Mouse (Mus musculus): Measurements from ENCODE around the gene Erich2. TPM values are rescaled to one million over a fixed set of nuclear protein-coding genes. Genes with fewer than 3 reads are reported as not detected.
A peak's percentile ranks its signal among the peaks of the same experiment; 100 is the strongest.

The Erich2 gene
- under 1 TPM; 0.61 to 0.91 TPM for total RNA-seq (2021)
- long read RNA-seq, experiment 1 = 0 reads
- long read RNA-seq, experiment 2 = 0 reads

DNA sequence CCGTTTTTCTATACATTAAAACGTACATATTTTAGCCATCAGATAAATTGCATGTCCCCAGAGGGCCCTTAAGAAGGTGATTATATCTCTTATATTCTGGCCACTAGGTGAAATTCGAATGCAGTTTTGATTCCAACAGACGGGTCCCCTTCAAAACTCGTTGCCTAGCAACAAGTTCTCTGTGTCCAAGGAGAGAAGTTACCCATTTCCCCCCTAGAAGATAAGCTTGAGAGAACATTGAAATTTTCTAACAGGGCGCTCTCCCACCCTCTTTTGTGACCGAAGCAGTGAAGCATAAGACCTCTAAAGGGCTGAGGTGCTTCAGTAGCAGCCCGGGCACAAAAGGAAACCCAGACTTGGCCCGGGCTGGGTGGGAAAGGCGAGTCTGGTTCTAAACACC lies at the start of gene Erich2:
TSS of gene Erich2 (plus strand) at position 324 of the 400 bp plus-strand sequence.
- DNase-seq (ENCODE audit: low spot score in 2 of 2) = no peak

DNA sequence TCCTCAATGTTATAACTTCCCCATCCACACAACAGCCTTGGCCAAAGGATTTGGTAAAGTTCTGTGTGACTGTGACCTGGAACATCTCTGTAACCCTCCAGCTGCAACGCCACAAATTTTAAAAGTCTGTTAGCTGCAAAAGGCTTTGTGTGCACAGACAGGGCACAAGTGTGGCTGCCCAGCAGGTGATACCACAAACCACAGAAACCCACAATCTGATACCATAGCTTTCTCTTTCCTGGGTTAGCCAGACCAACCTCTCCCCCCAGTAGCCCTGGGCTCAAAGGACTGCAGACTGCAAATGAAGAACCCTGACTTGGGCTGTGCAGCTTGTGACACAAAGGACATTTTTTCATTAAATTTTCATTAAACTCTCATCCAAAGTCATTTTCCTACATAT lies 45.0 kb upstream of the Erich2 start:
- no peak for DNase-seq (ENCODE audit: low spot score in 2 of 2)

DNA sequence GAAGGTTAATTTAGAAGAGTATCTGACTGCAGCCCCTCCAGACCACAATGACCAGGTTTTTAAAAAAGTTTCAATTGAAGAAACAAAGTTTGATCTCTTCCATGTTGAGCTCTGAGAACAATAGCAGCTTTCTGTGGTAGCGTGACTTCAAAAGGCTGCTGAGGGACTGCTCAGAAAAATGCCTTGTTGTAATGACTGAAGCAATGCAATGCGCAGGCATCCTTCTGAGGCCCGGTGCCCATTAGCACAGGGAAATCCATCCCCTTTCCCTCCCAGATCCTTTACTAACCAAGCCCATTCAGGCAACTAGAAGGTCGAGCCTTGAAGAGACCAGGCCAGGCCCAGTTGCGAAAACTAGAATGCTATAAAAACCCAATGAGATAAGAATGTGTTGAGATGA lies 37.5 kb upstream of the Erich2 start:
- DNase-seq (ENCODE audit: low spot score in 2 of 2) = no peak

DNA sequence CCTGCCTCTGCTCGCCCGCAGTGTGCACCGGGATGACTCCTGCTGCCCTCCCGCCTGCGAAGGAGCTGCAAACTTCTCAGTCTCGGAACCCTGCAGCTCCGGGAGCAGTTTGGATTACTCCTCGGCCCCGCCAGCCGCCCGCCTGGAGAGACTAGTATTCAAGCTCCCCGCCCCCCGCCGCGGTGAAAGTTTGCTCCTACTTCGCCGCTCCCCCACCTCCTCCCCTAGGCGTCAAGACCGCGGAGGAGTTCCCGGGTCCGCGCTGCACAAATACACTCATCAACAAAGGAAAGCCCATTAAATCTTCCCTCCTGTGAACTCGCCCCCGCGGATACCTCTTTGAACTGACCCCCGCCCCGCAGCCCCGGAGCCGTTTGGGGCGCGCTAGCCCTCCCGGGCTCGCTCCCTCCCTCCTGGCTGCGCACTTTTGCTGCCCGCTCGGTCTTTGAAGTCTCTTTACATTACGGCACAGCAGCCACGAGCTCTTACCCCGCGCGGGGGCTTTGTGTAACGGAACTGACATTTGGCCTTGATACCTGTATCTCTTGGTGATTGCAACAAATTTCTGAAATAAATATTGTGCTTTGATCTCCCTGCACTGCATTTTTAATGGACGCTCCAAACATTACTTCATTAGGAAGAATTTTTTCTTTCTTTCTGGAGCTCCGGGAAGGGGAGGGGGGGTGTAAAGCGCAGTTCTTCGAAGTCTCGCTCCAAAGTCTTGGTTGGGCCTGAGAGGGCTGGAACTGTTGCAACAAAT lies 36.6 kb upstream of the Erich2 start:
- no peak for DNase-seq (ENCODE audit: low spot score in 2 of 2)

DNA sequence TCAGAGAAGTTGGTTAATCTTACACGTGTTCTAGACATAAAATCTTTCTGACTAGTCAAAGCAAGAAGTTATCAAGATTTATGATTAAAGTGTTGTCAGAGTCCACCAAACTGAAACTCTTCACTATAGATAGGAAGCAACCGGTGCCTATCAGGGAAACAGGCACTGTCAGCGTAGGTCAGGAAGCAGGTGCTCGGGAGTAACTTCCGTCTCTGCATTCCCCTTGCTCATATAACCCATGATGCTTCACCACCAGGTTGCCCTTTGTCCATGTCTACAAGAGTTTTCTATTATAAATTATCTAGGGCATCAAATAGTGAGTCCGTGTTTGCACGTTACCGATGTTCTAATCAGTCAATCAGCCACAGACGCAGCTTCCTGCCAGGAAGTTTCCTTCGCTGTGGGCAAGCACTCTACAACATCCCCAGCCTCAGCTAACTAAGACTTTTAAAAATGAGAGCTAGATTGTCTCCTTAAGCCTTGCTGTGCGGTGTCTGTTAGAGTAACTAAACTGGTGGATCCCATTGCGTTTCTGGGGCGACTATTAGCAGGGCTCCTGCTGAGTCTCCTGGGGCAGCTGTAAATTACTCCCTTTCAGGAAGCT lies 10.8 kb upstream of the Erich2 start:
- DNase-seq (ENCODE audit: low spot score in 2 of 2) = no peak

DNA sequence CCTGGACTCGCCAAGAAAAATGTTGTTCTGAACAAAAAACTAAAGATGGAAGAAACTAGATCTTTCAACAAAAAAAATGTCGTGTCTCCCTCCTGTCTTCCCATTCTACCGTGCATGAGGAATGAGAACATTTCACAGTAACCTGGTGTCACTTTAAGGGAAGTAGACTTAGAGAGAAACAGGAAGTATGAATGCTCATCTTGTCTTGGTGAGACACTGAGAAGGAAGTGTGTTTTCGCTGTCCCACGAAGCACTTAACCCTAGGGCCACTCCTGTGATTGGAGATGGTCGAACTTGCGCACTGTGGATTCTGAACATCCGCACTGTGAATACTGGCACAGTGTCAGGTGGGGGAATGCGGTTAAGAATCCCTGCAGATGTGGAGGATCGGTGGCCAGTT lies 5.2 kb upstream of the Erich2 start:
- no peak for DNase-seq (ENCODE audit: low spot score in 2 of 2)

DNA sequence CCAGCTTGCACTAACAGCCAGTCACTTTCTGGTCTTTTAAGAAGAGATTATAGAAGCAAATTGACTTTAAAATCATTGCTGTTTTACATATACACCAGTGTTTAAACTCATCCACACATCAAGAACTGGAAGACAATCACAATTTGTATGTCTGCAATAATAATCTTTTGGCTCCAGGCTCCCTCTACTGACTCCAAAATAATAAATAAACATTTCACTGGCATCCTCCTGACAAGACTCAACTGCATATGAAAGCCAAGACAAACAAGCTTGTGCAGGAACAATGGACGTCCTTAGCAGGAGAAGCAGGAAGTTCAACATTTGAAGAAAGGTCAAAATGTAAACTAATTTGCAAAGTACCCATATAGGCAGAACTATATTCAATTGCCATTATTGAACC lies 3.4 kb upstream of the Erich2 start:
- DNase-seq (ENCODE audit: low spot score in 2 of 2) = no peak

DNA sequence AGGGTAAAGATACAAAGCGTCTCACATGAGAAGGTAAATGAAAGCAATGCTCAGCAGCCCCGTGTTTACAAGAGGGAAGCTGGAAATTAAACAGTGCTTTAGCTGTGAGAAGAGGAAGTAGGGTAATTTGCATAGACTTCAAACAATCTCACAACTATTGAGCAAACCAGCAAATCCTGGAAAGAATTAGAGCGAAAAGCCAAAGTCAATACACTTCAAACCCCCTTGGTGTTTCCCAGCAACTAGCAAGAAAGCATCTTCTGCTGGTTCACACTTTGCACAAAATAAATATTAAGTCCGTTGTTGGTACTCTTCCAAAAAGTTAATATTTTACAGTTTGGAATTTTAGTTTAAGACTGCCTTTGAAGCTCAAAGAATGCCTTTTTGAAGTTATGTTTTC lies 2.7 kb upstream of the Erich2 start:
- no peak for DNase-seq (ENCODE audit: low spot score in 2 of 2)

DNA sequence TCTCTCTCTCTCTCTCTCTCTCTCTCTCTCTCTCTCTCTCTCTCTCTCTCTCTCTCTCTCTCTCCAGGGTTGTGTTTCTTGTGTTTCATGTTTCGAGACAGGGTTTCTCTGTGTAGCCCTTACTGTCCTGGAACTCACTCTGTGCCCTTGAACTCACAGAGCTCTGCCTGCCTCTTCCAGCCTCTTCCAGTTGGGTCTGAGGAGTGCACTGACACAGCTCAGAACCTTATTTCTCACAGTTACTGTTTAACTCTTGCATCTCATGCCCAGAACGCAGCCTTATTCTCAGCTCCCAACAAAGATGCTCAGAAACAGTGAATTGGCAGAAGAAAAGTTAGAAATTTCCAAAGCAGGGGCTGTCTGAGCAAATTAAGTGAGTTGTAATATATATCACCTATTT lies 2.2 kb upstream of the Erich2 start:
- DNase-seq (ENCODE audit: low spot score in 2 of 2) = no peak

DNA sequence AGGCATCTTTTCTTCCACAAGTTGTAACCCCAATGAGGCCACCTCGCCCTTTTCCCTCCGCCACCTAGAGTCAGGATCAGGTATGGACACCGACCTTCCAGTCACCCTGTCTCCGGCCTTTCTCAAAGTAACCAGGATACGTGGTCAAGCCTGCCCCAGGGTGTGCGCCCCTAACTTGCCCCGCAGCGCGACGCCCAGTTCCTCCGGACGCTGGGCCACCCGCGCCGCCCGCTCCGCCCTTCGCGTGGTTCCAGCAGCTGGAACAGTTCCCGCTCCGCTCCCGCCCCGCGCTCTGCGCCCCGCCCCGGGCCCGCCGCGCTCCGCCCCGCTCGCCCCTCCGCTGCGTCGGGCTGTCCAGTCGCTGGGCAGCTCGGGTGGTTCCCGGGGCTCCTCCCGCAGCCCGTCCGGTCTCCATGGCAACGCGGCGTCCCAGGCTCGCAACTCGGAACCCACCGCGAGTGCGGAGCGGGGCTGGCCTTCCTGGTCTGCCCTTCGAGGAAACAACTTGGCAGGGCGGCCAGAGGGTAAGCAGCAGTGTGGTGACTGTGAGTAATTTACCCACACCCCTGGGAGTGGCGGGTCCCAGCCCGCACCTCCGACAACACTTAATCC lies 508 bp downstream of the Erich2 start:
- DNase-seq (ENCODE audit: low spot score in 2 of 2) = peak; percentile 39

DNA sequence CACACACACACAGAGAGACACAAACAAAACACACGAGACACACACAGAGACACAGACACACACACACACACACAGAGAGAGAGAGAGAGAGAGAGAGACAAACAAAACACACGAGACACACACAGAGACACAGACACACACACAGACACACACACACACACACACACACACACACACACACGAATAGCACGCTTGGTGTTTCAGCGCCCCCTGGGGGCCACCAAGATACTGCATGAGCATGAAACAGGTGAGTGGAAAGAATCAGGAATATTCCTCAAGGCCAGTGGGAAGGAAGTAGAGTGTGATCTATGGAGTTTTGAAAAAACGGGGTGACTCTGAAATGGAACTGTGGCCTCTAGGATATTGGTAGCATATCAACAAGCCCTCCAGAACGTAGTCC lies 29.7 kb downstream of the Erich2 start:
- DNase-seq (ENCODE audit: low spot score in 2 of 2) = peak; percentile 30 to 52

DNA sequence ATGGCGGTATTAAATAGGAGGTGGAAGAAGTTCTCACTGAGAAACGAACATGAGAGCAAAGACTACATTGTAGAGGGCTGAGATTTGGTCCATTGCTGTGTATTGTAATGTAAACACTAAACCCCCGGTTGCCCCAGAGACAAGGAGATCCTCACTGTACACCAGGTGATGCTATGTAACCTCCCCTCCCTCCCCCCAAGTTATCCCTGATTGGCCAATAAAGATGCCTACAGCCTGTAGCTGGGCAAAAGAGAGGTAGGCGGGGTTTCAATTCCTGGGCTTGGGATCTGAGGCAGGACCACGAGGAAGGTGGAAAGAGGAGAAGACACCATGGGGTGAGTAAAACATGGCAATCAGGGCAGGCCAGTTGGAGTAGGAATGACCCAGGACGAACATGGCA lies 42.1 kb downstream of the Erich2 start:
- DNase-seq (ENCODE audit: low spot score in 2 of 2) = no peak

DNA sequence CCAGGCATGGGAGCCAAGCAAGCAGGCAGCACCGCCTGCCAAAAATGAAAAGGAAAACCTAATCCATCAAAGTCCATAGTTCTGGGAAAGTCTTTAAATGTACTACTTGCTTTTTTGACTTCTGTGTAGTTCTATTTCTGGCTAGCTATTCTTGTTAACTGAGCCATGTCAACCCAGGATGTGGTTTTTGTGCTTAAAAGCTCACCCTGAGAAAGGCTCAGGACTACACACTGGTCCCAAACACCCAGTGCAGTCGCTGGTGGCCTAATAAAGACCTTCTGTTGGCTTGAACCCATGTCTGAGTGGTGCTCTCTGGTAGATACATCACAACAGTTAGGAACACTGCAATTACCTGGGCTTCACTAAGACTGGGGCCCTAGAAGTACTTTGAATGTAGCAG lies 42.8 kb downstream of the Erich2 start:
- no peak for DNase-seq (ENCODE audit: low spot score in 2 of 2)

DNA sequence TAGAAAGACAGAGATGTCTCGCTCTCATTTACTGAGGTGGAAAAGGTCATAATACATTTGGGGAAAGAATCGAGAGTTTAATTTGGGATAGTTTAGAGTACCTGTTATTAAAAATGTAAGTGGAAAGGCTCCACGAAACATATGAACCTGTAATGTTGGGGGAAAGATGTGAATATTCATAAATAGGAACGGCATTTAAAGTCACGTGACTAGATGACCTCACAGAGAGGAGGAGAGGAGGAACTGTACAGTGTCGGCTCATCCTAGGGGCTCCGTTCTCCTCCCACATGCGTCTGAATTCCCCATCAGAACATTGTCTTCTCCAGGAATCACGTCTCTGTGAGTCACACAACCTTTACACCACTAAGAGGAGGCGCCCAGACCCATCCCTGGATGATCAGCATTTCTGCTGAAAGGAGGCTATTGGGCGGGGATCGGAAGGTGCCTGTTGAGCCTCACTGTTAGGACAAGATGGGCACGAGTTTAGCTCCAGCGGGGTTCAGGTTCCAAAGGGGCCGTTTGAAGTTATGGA lies 43.5 kb downstream of the Erich2 start:
- no peak for DNase-seq (ENCODE audit: low spot score in 2 of 2)

DNA sequence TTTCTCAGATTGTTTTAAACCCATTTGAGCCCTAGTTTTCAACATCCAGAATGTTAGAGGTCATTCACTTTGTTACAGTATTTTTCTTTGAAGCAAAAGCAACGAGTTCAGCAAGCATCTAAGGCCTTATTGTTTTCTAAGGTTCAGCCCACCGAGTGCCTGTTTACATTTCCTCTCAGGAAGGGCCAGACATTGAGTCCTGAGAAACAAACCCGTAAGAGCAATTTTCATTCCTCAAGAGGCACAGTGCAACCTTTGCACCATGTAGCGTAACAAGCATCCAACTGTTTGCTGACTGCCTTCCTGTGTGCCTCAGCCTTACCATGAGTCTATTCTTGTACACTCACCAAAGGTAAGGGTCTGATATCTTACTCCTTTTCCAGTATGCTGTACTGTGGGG lies 44.2 kb downstream of the Erich2 start, which contains the start of gene Gad1:
TSS of gene Gad1 (plus strand) at position 301 of the 400 bp plus-strand sequence.
- DNase-seq (ENCODE audit: low spot score in 2 of 2) = no peak

DNA sequence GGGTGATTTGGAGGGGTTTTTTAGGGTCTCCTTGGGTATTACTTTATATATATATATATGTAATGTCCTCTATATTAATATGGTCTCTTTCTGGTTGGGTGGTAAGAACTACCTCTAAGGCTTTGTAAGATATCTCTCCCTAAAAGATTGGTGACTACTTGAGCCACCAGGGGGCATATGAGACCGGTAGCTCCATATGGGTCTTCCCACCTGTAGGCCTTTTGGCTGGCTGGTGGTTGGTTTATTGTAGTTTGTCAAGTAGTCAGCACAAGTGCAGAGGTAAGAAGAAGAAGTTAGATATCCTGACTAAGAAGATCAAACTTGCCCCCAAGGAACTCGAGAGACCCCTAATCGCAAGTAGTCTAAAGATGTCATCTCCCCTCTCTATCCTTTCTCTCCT lies 45.2 kb downstream of the Erich2 start:
- no peak for DNase-seq (ENCODE audit: low spot score in 2 of 2)

DNA sequence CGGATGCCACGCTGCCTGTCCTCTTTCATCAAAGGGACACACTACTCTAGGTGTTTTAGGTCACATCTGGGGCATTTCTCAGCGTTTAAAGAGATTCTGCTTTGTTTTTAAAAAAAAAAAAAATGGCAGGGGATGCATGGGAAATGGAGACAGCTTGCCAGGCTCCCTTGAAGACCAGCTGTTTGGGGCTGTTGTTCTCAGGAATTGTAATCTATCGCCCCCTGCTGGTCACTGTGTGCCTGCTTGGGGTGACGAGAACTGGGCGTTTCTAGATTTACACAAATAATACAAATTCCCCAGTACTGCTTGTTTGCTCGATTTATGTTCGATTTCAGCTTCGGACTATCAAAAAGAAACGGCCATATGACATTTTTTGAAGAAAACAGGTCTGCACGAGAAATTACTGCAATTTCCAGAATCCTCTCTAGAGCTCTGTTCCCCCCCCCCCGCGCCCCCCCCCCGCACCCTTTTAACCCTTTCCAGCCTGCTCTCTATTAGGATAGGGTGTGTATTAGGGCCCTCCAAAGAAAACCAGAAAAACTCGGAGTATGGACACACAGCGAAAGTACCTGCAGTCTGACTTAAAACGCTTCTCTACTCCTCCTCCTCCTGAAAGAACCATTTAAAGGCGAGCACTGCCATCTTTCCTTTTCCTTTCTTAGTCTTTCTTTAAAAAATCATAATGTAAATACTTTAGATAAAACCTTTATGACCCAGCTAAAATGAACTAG lies 49.7 kb downstream of the Erich2 start:
- peak; percentile 82 to 88 for DNase-seq (ENCODE audit: low spot score in 2 of 2)

DNA sequence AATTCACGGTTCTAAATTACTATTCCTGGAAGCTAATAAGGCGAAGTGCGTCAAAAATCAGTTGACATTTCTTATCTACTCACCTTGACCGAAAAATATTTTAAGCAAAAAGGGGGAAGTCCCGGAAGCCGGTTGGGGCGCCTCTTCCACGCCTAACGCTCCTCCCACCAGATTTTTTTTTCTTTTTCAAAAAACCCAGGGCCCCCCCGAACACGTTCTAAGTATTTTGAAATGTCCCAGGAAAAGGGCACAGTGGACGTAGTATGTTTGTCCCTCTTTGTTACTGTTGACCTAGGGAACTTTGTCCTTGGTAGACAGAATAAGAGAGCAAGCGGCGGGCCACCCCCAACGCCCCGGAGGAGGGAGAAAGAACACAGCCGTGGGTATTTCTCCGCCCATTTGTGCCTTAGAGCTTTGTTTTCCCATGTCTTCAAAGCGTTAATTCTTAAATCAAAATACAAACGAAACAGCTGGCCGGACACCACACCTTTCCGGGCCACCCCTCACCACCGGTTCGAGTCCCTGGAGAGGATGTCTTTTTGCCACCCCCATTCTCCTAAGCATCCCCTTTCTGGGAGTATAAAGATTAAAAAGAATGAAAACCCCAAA lies 50.3 kb downstream of the Erich2 start:
- no peak for DNase-seq (ENCODE audit: low spot score in 2 of 2)

DNA sequence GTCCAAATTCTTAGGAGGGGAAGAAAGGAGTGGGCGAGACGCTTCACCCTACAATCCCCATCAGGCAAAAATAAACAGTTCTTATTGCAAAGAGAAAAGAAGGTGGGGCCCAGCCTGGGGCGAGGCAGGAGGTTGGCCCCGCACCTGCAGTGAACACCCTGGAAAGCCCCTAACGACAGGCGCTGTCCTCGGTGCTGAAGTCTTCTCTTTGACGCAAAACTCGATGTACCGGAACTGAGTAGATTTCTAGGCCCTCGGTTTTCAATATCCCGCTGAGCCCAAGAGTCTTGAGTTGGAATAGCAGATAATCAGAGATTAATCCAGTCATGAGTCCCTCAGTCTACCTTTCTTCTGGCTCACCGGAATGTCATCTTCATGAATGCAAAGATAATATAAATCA lies 50.9 kb downstream of the Erich2 start:
- DNase-seq (ENCODE audit: low spot score in 2 of 2) = no peak

DNA sequence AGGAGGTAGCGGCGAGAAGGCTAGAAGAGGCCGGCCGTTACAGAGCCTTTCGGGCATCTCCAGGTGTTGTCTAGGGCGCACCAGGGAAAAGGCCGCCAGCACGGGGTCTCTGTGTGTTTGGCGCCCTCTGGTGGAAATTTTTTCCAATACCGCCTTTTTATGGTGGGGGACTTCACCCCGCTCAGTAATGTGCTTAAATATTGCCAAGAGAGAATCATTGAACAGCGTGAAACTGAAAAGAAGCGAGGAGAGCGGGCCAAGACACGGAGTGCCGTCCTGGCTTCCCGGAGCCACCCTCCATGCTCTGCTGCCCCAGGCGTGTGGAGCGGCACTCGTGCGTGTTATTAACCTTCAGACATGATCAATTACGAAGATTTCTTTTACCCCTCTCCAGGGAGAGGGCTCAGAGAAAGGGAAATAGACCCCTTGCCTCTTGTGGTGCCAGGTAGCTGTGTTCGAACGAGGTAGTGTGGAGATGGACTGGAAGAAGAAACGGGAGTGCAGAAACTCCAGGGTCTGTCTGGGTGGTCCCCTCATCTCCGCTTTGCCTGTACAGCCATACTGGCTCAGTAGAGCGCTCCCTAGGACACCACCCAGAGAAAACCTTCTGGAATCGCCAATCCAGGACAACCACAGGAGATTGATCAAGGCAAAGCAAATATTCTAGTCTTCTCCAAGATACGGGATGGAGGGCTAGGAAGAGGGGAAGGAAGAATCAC lies 52.6 kb downstream of the Erich2 start:
- DNase-seq (ENCODE audit: low spot score in 2 of 2) = peak; percentile 46

Measured in left cerebral cortex, adult 18-20 months (tissue).